Mouse (Mus musculus): ENCODE measurements around the gene Slc25a45.

DNA sequence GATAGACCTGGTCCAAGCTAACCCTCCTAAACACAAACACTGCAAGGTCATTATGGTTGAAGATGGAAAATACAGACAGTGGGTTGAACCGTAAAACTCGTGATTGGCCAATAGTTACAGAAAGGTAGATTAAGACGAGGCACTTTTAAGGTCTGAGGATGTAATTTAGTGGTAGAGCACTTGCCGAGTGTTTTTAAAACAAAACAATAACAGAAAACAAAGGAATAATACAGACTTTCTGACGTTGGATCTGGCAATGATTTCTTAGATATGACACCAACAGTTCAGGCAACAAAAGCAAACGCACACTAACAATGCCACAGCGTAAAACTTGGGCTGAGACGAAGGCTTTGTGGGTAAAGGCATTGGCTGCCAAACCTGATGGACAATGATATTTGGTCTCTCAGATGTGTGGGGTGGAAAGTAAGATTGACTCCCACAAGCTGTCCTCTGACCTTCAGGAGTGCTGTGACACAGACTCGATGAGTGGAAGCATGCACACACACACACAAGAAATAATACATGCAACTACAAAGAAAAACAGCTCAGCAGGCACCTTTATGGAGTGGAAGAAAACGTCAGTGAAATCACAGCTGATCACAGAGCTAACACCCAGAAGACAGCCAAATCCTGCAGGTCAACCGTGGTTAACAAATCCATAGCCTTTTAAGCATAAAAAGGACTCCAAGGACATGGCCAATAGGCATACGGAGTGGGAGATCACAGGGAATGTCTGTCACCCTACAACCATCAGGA, 39.3 kb upstream of the Slc25a45 start:
- no peak for TF ChIP-seq CTCF (IDR thresholded peaks at IDR 0.05; ENCODE audit: insufficient read depth, low read depth, low read length)
- no peak for TF ChIP-seq POLR2A (IDR thresholded peaks at IDR 0.05; ENCODE audit: insufficient read depth, low read depth, low read length)
